Mouse (Mus musculus) Patski (cell line): Measurements from ENCODE around the gene Commd6. TPM values are rescaled to one million over a fixed set of nuclear protein-coding genes. Genes with fewer than 3 reads are reported as not detected.
A peak's percentile ranks its signal among the peaks of the same experiment; 100 is the strongest.

ENCODE experiments used
- ATAC-seq: fragments of 100-300 bp; one replicate; pipeline ENCODE4 v1.8.0; 2021
- CTCF ChIA-PET: fragments of 350-600 bp; sonication (Branson Sonifier 250); formaldehyde crosslinking; loops from one replicate; lab custom pipeline; 2022; ENCODE audit warnings: inconsistent platforms; lab: Charles Lee
- POLR2A ChIA-PET: fragments of 350-600 bp; sonication (Branson Sonifier 250); formaldehyde crosslinking; loops from one replicate; lab custom pipeline; 2022; ENCODE audit warnings: antibody characterized with exemption, inconsistent platforms; lab: Charles Lee
- DNase-seq: peaks from one replicate; pipeline ENCODE4 v3.0.0-alpha.2; 2011; ENCODE audit warnings: low read depth, low spot score
- H3K27me3 ChIP-seq: fragments of 371-371 bp; one replicate; pipeline ENCODE4 v1.5.1; 2021
- CTCF ChIP-seq: fragments of 100-300 bp; IDR thresholded peaks from one replicate; pipeline ENCODE4 v1.5.1; 2021
- in situ Hi-C: fragments of 300-500 bp; cut with MboI; formaldehyde crosslinking; loops from 3 replicates; pipeline ENCODE4 v1.11.1; 2018; ENCODE audit warnings: low pct_unique_long_range_greater_than_20kb, mixed read lengths
- polyA plus RNA-seq: library from polyadenylated mRNA; unstranded; gene quantifications from one replicate; pipeline ENCODE4 v1.2.3, GENCODE M21; 2021

Gene Commd6
- polyA plus RNA-seq, 1 experiment from 2014 or later = 60.6 TPM

- ChIA-PET POLR2A (interaction anchor here (0.9 kb wide), 1 partner anchor 10 kb away, joined by 3 read pairs; no protein-coding TSS in a partner anchor), CTCF (interaction anchor here (0.9 to 1.5 kb wide), 3 partner anchors 10 to 92 kb away, joined by 3 to 4 read pairs (median 3); no protein-coding TSS in a partner anchor)
- in situ Hi-C loops = no loop called here
- TF ChIP-seq CTCF = no peak
- no peak for ATAC-seq
- no peaks in the 10 kb centered on the region for H3K27me3 ChIP-seq
- no peak for DNase-seq
Measured at GRCm38 (mm10) chr14:101613206-101613605, 27.3 kb downstream of the Commd6 start.

- ChIA-PET CTCF (no interaction called here), POLR2A (no interaction called here)
- in situ Hi-C loops = no loop called here
- ATAC-seq = no peak
- no peak for TF ChIP-seq CTCF
- no peaks in the 10 kb centered on the region for H3K27me3 ChIP-seq
- DNase-seq = no peak
Measured at GRCm38 (mm10) chr14:101610701-101611100, 29.8 kb downstream of the Commd6 start.

GRCm38 (mm10) chr14:101608519-101609368, 31.7 kb downstream of the Commd6 start, which contains the start of gene Tbc1d4:
Tbc1d4 (minus strand) TSS chr14:101609191.
- TF ChIP-seq CTCF = no peak
- ATAC-seq = peak; percentile 95
- DNase-seq = peak; percentile 64
- CTCF ChIA-PET = interaction anchor here (0.7 to 1.7 kb wide), 16 partner anchors 10 to 147 kb away, joined by 3 to 17 read pairs (median 4); no protein-coding TSS in a partner anchor
- POLR2A ChIA-PET = interaction anchor here (0.8 to 1.2 kb wide), 3 partner anchors 33 to 94 kb away, joined by 3 to 4 read pairs (median 3); no protein-coding TSS in a partner anchor
- H3K27me3 ChIP-seq = no peaks in the 10 kb centered on the region
- in situ Hi-C loops = loop anchor here (5.0 kb wide), 1 partner anchor 91 kb away; no protein-coding TSS in a partner anchor

GRCm38 (mm10) chr14:101607631-101608518, 32.6 kb downstream of the Commd6 start:
- in situ Hi-C loops = loop anchor here (5.0 kb wide), 1 partner anchor 91 kb away; no protein-coding TSS in a partner anchor
- H3K27me3 ChIP-seq = no peaks in the 10 kb centered on the region
- no peak for DNase-seq
- no peak for TF ChIP-seq CTCF
- peak; percentile 17 for ATAC-seq
- ChIA-PET POLR2A (no interaction called here), CTCF (interaction anchor here (1.0 to 1.7 kb wide), 9 partner anchors 28 to 147 kb away, joined by 3 to 17 read pairs (median 5); no protein-coding TSS in a partner anchor)

- TF ChIP-seq CTCF = no peak
- ATAC-seq = no peak
- H3K27me3 ChIP-seq = no peaks in the 10 kb centered on the region
- ChIA-PET POLR2A (no interaction called here), CTCF (no interaction called here)
- no peak for DNase-seq
- in situ Hi-C loops = loop anchor here (5.0 kb wide), 1 partner anchor 89 kb away; no protein-coding TSS in a partner anchor
Measured at GRCm38 (mm10) chr14:101605843-101606242, 34.6 kb downstream of the Commd6 start.

- ATAC-seq (peak; percentile 67), DNase-seq (no peak)
- in situ Hi-C loops = no loop called here
- ChIA-PET CTCF (interaction anchor here (0.7 to 2.0 kb wide), 8 partner anchors 9 to 142 kb away, joined by 3 to 5 read pairs (median 4); no protein-coding TSS in a partner anchor), POLR2A (interaction anchor here (0.6 to 0.8 kb wide), 2 partner anchors 11 kb away, joined by 3 read pairs; no protein-coding TSS in a partner anchor)
- no peak for TF ChIP-seq CTCF
- H3K27me3 ChIP-seq = no peaks in the 10 kb centered on the region
Measured at GRCm38 (mm10) chr14:101602851-101603250, 37.6 kb downstream of the Commd6 start.

GRCm38 (mm10) chr14:101597096-101597715, 43.3 kb downstream of the Commd6 start:
- ChIA-PET POLR2A (interaction anchor here (0.7 kb wide), 1 partner anchor 51 kb away, joined by 3 read pairs; no protein-coding TSS in a partner anchor), CTCF (no interaction called here)
- ATAC-seq (no peak), DNase-seq (no peak)
- in situ Hi-C loops = no loop called here
- TF ChIP-seq CTCF = no peak
- H3K27me3 ChIP-seq = no peaks in the 10 kb centered on the region

- POLR2A ChIA-PET = interaction anchor here (0.7 kb wide), 1 partner anchor 52 kb away, joined by 3 read pairs; no protein-coding TSS in a partner anchor
- TF ChIP-seq CTCF = no peak
- ATAC-seq = no peak
- no peak for DNase-seq
- CTCF ChIA-PET = no interaction called here
- no peaks in the 10 kb centered on the region for H3K27me3 ChIP-seq
- in situ Hi-C loops = no loop called here
Measured at GRCm38 (mm10) chr14:101596691-101597090, 43.8 kb downstream of the Commd6 start.

- H3K27me3 ChIP-seq = no peaks in the 10 kb centered on the region
- CTCF ChIA-PET = no interaction called here
- POLR2A ChIA-PET = no interaction called here
- ATAC-seq = peak; percentile 60
- in situ Hi-C loops = no loop called here
- DNase-seq = no peak
- TF ChIP-seq CTCF = no peak
Measured at GRCm38 (mm10) chr14:101595301-101596080, 45.0 kb downstream of the Commd6 start.
